Mouse (Mus musculus): Measurements from ENCODE around the gene Gm5737.
A peak's percentile ranks its signal among the peaks of the same experiment; 100 is the strongest.

The Gm5737 gene

GRCm38 (mm10) chr7:120811834-120812415 lies at the start of gene Gm5737:
Gene Gm5737, plus strand, starts transcription at chr7:120812365.
- DNase-seq (ENCODE audit: low spot score): no peak

GRCm38 (mm10) chr7:120767369-120767768 lies 44.8 kb upstream of the Gm5737 start:
- no peak for DNase-seq (ENCODE audit: low spot score)

GRCm38 (mm10) chr7:120771389-120771788 lies 40.8 kb upstream of the Gm5737 start:
- no peak for DNase-seq (ENCODE audit: low spot score)

GRCm38 (mm10) chr7:120778012-120778411 lies 34.2 kb upstream of the Gm5737 start:
- DNase-seq (ENCODE audit: low spot score): no peak

- DNase-seq (ENCODE audit: low spot score): no peak
Measured at GRCm38 (mm10) chr7:120795544-120795943, 16.6 kb upstream of the Gm5737 start.

- DNase-seq (ENCODE audit: low spot score): no peak
Measured at GRCm38 (mm10) chr7:120796369-120796768, 15.8 kb upstream of the Gm5737 start.

DNA sequence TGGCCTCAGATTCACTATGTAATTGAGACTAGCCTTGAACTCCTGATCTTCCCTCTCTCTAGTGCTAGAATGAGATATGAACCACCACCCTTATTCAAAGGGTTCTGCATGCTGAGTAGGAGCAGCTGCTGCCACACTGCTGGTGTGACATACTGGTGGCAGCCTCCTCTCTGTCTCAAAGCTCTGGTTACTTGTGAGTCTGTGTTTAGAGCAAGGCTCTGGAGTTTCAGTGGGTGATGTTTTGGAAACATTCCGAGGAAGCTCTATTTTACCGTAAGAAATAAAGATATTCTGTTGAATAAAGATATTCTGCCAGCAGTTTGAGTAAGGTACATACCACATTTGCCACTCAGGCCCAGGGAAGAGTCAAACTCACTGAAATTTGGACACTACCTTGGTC lies 8.9 kb upstream of the Gm5737 start:
- DNase-seq (ENCODE audit: low spot score): no peak

DNA sequence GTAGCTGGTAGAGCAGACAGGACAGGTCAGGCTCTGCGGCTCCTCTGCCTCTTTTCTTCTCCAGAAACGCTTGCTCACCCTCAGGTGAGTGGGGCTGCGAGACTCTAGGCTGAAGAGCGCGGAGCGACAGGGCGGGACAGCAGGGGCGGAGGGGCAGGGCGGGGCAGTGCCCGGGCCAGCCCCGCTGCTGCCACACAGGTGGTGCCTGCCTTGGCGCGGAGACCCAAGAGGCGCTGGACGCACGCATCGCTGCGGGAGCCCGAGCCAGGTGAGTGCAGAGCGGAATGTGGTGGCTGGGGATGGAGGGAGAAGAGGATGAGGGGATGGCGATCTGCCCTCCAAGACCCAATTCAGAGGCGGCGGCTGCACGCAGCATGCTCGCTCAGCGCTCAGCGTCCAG lies 2.5 kb upstream of the Gm5737 start:
- DNase-seq (ENCODE audit: low spot score): no peak

DNA sequence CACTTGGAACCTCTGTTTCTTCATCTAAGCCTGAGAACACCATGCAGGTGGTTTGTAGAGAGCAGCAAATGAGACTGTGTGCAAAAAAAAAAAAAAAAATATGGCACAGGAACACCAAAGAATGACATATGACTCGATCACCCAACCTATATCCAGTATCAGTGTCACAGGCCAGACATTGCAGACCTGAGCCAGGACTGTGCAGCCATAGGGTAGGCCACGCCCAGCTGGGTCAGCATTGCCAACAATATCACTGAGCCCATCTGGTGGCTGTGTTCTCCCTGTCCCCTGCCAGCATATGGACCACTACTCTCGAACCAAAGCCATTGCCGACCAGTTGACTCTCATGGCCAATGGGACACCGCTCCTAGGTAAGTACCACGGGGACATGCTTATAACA lies 5.4 kb downstream of the Gm5737 start:
- no peak for DNase-seq (ENCODE audit: low spot score)

DNA sequence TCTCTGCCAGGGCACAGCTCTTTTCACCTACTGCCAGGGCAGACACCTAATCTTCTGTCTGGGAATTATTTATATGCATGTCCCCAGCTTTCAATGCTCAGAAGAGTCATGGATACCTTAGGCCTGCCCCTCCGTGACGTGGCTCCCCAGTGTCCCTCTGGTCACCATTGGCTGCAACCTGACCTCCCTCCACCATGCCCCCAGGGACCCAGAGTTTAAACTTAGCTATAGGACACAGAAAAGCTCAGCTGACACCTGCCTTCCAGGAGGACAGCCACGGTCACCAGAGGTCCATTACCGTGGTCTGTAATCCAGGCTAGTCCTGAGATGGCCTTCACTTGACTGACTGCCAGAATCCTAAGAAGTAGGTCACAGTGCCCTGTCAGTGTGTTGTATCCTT lies 7.2 kb downstream of the Gm5737 start:
- DNase-seq (ENCODE audit: low spot score): no peak

GRCm38 (mm10) chr7:120823248-120823647 lies 11.1 kb downstream of the Gm5737 start:
- peak; percentile 75 for DNase-seq (ENCODE audit: low spot score)

GRCm38 (mm10) chr7:120825097-120825496 lies 12.9 kb downstream of the Gm5737 start:
- no peak for DNase-seq (ENCODE audit: low spot score)

GRCm38 (mm10) chr7:120826408-120826807 lies 14.2 kb downstream of the Gm5737 start:
- DNase-seq (ENCODE audit: low spot score): no peak

DNA sequence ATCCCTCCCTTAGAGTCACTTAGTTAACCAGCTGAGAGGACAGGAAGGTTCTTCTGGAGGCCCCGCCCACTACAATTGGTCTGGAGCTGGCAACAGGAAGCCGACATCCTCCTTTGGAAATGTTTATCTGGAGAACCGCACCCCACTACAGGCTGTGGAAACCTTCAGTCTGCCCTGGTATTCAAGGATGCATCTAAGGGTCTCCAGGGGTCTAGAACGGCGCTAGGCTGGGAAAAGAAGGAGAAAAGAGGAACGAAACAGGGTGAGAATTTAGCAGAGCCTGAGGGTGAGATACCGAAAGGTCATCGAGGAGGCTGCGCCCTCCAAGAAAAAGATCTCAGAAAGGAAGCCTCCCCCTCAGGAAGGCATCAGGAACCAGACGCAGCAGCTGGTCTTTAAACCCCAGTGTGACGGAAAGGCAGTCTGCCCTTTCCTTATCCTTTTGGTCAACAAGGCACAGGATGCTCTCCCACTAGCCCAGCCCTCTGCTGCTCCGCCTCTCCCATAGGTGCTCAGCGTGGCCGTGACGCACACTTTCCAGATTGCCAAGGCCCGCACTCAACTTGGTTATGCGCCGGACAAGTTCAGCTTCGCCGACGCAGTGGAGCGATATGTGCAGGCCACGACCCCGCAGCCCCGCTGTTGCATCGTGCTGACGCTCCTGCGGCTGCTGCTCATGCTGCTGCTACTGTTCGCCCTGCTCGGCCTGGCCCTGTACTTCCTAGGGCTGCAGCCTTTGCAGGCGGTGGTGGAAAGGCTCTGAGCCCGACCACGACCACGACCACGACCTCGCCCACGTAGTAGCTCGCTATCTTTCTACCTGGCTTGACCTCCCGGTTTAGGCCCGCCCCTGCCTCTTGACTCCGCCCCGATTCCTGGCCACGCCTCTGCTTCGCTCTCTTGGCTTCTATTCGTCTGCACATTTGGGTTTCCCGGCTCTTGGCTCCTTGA lies 18.5 kb downstream of the Gm5737 start:
- DNase-seq (ENCODE audit: low spot score): peak; percentile 78

DNA sequence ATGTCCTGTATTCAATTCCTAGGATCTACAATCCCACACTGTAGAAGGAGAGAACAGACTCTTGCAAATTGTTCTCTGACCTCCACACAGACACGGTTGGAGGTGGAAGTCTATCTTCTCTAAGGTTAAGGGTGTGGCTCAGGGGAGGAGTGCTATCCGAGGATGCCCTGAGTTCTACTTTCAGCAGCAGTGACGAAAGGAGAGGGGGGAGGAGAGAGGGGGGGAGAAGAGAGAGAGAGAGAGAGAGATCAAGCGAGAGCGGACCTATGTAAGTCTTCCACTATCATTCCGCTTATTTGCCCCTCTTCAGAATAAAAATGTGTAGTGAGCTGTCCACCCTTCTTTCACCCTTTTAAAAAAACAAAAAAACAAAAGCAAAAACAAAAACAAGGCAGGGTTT lies 22.3 kb downstream of the Gm5737 start:
- DNase-seq (ENCODE audit: low spot score): no peak

- peak; percentile 69 for DNase-seq (ENCODE audit: low spot score)
Measured at GRCm38 (mm10) chr7:120834863-120835372, 22.8 kb downstream of the Gm5737 start.

GRCm38 (mm10) chr7:120835449-120836359 lies 23.5 kb downstream of the Gm5737 start:
- peak; percentile 94 for DNase-seq (ENCODE audit: low spot score)

GRCm38 (mm10) chr7:120836361-120836760 lies 24.2 kb downstream of the Gm5737 start:
- no peak for DNase-seq (ENCODE audit: low spot score)

- peak; percentile 68 for DNase-seq (ENCODE audit: low spot score)
Measured at GRCm38 (mm10) chr7:120838436-120839160, 26.4 kb downstream of the Gm5737 start.

DNA sequence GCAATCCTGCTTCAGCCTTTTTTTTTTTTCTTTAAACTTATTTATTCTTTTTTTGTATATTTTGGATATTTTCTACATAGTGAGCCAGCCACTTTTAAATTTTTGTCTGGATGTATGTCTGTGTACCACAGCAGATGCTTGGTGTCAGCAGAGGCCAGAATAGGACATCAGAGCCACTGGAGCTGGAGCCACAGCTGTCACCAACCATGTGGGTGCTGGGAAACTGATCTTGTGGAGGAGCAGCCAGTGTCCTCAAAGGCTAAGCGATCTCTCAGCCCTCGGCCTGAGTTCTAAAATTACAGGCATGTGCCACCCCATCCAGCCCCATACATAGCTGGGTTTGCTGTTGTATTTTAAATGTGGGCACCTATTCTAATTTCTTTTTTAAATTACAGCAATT lies 27.6 kb downstream of the Gm5737 start:
- no peak for DNase-seq (ENCODE audit: low spot score)

DNA sequence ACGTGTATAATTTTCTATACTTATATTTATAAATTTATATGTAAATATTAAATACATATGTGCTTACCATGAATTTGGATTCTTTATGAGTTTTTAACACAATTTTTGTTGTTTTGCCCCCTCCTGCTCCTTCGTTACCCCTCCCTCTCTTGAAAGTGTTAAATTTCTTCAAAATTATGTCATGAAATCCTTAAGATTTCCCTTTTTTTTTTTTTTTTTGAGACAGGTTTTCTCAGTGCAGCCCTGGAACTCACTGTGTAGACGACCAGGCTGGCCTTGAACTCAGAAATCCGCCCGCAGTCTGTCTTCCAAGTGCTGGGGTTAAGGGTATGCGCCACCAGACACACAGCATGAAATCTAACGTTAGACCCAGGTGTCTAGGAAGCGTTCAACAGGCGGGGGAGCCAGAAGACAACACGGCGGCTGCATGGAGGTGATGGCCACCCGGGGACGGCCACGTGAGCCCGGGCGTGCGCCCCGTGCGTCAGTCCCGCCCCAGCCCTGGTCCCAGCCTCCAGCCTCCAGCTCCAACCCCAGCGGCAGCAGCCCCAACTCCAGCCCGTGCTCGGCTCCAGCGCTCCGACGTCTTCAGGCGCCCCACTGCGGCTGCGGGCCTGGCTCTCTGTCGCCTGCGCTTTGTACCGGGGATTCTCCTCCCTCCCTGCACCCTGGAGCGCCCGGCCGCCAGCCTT lies 30.3 kb downstream of the Gm5737 start, which contains the start of gene Eef2k:
Gene Eef2k (plus strand): TSS at position 487 of the 692 bp plus-strand sequence.
- DNase-seq (ENCODE audit: low spot score): peak; percentile 92
